Mouse (Mus musculus) spleen, postnatal 14 days (tissue): Measurements from ENCODE around the gene Abca8b.
"Not testable (repeated sequence)": the region's sequence is repeated elsewhere in the genome, so short reads cannot be mapped to it uniquely, and the experiment has no call there.

Source experiments
- DNase-seq, 2 experiments: peaks; one replicate each; pipeline ENCODE4 v3.0.0; 2021 to 2022; ENCODE audit warnings: low spot score in 2 of 2

The Abca8b gene

DNA sequence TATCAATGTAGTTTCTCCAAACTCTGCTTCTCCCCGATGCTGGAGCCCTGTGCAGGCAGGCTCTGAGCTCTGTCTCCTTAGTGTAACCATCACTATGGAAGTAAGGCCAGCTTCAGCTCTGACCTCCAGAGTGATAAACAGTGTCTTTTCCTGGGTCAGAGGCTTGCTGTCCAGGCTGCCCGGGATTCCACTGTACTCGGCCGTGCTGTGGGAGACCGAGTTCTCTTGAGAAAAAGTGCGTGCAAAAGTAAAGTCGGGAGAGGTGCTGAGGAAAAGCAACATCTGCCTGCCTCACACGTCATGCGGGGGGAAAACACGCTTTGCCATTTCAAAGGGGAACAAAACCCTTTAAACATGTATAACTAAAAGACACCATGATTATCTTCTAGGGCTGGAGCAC, 79.0 kb downstream of the Abca8b start:
- DNase-seq, result no peak

DNA sequence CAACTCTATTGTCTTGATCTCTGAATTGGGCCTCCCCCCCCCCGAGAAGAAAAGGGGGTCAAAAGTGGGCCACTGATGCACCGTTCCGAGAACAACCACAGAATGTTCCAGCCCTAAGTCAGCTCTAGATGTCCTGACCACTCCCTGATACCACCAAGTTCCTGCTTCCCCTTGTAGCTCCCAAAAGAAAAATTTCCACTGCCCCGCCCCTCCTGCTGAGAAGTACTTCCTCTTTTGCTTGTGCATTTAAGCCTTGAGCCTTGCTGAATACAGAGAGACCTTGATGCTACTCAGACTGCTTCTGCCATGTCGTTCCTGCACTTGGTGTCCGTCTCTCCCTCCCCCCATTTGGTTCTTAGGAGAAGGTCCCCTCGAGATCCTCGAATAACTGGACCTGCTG, 82.5 kb downstream of the Abca8b start:
- not testable (repeated sequence) for DNase-seq

- DNase-seq, result not testable (repeated sequence)
Measured at GRCm38 (mm10) chr11:109912118-109912517, 83.5 kb downstream of the Abca8b start.

- DNase-seq, result no peak
Measured at GRCm38 (mm10) chr11:109909801-109910200, 85.8 kb downstream of the Abca8b start.

DNA sequence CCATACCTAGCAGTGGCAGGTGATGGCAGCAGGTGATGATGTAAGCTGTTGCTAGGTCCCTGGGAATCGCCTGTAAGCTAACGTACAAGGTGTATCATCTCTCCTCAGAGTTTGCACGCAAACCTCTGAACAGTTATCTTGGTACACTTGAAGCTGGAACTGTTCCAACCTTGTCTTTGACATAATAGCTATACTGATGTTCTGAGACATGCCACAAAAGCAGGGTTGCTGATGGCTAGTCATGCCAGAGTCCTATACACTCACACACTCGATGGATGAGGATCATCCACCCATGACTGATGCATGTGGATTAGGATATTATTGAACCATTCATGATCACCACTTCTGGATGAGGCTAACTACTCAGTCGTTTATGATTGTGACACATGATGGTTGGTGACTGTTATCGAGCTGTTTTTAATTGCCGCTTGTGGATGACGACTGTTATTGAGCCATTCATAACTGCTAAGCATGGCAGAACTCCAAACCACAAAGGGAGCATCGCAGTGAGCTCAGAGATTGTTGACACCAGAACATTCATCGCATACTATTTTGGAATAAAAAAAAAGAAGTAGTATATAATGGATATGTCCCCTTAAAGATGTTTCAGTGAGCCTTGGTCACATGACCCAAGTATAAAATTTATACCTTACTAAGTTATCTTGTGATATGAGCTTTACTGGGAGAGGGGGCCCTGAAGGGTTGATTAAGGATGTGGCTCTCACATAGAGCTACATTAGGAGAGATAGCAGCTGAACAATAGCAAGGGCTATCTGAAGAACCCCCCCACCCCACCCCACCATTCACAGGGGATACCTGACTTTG, 87.2 kb downstream of the Abca8b start:
- no peak for DNase-seq

- no peak for DNase-seq
Measured at GRCm38 (mm10) chr11:109907508-109907907, 88.1 kb downstream of the Abca8b start.

DNA sequence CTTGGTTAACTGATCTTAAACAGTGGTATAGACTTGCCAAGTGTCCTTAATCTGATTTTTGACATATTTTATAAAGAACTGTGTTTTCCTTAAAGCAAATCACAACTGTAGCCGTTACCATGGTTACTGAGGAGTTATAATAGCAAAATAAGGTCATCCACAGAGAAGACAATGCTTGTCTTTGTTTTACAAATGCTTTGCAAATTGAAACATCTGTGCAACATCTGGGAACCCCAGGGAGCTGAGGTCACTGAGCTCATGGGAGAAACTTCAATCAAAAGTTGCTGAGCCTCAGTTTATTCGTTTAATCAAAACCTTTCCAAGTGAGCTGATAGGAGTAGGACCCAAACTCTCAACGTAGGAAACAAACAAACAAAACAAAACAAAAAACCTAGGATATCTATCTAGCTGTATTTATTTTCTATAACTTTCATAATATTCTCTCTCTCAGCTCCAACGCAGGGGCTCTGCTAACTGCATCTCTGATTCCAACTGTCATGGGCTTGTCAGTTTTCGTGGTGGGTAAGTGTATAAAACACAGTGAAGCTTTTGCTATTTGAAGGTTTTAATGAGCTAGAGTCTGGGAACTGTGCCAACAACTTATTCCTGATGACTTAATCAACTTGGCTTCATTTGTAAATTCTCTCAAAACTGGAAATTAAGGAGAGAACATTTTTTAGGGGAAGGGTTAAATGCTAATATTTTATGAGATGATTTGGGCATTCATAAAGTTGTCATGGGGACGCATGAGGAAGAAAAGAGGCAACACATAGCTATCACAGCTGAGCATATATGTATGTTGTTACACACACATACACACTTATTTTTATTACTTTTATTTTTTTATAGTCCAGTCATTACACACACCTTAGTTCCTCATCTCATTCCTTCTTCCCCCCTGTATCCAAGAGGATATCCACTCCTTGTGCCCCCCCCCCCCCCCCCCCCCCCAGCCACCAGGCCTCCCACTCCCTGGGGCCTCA, 92.7 kb downstream of the Abca8b start:
- no peak for DNase-seq

GRCm38 (mm10) chr11:109900491-109901241, 95.0 kb downstream of the Abca8b start:
- DNase-seq, result no peak

DNA sequence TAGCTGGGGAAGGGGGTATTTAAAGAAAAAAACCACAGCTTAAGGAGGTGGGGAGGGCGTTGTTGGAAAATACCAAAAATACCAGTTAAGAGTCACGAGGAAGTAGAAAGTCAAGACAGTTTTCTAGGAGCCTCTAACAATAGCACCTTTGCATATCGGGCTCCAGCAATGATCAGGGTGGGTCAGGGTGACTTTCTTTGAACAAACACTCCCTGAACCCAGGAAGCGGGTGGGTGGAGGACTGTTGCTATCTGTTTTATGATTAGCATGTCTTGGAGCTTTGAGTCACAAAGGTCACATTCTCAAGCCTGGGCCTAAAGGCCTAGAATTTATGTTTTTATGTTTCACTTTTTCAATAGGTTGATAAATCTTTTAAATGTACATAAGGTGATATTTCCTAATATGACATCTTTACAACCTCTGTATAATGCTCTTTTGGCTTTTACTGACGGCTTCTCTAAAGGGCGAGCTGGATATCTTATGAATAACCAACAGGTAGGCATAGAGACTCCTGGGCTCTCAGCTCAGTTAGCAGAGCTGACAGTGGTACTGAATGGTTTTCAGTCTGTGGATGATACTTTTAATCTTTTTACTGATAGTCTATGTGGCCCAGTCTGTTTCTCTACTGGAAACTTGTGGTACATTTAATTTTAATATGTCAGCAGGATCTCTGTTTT, 96.7 kb downstream of the Abca8b start:
- no peak for DNase-seq

DNA sequence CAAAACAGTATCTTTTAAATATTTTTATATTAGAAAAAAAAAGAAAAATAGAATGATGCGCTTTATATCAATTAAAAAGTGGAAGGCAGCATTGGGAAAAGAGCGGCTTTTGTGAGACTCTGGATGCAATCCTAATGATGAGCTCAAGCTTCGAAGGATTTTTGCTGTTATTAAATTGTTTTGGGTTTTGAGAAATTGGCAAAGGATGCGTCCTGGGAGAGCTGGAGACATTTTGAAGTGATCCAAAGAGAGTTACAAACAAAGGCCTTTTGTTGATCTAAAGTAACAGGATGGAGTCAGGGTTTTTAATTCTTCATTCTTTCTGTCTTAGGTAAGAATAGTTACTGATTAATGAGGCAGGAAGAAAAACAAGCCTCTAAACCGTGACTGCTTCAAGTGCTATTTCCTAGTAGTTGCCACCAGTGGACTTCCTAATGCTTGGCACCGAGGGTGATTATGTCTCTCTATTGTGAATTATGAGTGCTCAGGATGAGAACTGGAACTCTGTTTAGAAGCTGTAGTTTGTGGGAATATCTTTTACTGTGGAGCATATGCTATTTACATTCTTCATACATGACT, 99.6 kb downstream of the Abca8b start:
- DNase-seq, result no peak

DNA sequence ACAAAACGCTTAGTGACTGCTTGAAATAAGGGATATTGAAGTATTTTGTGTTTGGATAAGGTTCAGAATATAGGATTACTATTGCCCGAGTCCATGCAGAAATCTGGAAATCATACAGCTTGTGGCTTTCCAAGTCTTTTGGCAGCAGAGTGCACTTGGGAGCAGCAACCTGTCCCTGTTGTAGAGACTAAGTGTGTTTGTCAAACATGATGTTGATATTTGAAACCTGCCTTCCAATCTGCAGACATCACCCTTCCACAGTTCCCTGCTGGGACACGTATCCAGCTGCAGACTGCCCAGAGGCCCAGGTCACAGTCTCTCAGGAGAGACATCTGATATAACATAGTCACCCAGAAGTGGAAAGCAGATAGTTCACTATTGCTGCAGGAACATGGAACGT, 100.1 kb downstream of the Abca8b start:
- DNase-seq, result no peak

- DNase-seq, result no peak
Measured at GRCm38 (mm10) chr11:109893894-109894804, 101.5 kb downstream of the Abca8b start.

GRCm38 (mm10) chr11:109891989-109892386, 103.7 kb downstream of the Abca8b start:
- no peak for DNase-seq

GRCm38 (mm10) chr11:109891371-109891988, 104.2 kb downstream of the Abca8b start:
- DNase-seq, result no peak

DNA sequence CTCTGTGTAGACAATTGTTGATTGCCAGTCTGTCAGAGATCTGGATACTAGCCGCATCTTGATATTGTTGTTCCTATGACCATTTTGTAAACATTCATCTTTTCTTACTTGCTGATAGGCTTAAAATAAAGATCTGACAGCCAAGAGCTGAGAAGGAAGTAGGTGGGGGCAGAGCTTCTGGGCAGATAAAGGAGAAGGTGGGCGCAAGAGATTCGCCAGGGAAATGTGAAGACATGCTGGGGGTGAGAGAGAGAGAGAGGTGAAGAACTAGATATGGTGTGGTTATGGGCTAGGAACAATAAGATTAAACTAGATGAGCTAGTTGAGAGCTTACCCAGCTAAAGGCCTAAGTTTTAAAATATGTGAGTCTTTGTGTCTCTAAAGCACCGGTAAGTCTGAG, 106.0 kb downstream of the Abca8b start:
- DNase-seq, result no peak

DNA sequence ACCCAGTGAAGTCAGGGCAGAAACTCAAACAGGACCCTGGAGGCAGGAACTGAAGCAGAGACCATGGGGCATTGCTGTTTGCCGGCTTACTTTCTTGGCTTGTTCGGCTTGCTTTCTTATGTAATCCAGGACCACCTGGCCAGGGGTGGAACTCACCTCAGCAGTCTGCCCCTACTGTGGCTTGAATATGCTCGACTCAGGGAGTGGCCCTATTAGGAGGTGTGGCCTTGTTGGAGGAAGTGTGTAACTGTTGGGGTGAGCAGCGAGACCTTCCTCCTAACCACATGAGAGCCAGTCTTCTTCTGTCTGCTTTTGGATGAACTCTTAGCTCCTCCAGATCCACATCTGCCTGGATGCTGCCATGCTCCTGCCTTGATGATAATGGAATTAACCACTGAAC, 108.9 kb downstream of the Abca8b start:
- no peak for DNase-seq

DNA sequence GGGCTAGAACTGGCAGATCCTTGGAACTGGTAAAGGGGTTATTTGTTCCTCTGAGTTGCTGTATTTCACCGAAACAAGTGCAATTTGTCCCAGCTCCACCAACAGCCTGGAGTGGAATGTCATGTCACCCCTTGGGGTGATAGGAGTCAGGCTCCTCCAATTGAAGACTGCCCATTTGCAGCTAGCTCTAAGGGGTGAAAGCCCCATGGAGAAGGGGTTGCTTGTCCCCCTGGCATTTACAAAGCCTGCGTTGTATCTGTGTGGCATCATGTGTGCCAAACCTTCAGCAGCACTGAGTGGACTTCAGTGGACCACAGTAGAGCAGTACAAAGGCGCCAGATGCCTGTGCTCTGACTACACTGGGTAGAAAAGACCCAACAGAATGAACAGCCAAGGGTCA, 110.1 kb downstream of the Abca8b start:
- DNase-seq, result no peak

DNA sequence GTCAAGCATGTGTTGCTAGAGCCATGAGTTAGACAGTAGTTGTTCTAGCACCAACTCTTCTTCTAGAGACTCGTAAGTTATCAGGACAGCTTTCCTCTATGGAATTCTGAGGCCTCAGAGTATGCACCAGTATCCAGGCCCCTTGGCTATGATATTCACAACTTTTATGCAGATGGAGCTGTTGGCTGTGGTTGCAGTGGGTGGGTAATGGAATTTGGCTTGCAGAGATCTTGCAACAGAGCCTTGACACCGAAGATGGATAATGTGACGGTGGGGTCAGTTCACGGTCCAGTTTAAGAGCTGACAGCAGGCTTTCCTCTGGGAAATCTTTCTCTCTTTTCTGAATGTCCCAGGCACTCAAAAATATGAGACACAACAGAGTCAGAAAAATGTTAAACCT, 110.8 kb downstream of the Abca8b start:
- DNase-seq, result no peak

DNA sequence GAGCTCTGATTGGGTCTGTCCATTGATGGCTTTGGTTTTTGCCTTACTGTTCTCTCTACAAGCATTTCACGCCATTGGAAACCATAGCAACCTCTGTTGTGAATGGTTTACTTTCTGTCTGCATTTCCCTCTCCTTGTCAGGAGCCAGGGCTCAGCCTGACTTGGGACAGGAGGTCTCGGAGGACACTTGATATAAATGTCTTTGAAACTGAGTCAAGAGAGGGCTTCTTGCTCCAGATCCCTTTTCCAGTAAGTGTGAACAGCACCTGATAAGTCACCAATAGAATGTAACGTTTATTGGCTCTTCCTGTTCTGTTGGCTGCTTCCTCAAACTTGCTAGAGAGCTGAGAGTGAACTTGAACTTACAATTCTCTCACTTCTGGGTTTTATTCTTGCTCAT, 111.5 kb downstream of the Abca8b start:
- DNase-seq, result no peak
